Mouse (Mus musculus) megakaryocyte, embryonic 14.5 days (primary cell): ENCODE results near the gene Cst7.
"Not testable (repeated sequence)": the region's sequence is repeated elsewhere in the genome, so short reads cannot be mapped to it uniquely, and the experiment has no call there.

Experiments used
- FLI1 ChIP-seq: IDR thresholded peaks from 2 replicates; pipeline ENCODE4 v1.6.1; 2012; ENCODE audit warnings: low read length, inconsistent platforms, mixed read lengths
- GATA1 ChIP-seq: IDR thresholded peaks from 3 replicates; pipeline ENCODE4 v1.6.1; 2012; ENCODE audit warnings: mixed read lengths, low read length, inconsistent platforms, borderline replicate concordance

- not testable (repeated sequence) for TF ChIP-seq GATA1, FLI1
Observed at GRCm38 (mm10) chr2:150549576-150549975, 20.6 kb upstream of the Cst7 start.
